Mouse (Mus musculus) thymus, postnatal 25 days (tissue): ENCODE results near the gene Alpk1.
A peak's percentile ranks its signal among the peaks of the same experiment; 100 is the strongest.
"Not testable (repeated sequence)": the region's sequence is repeated elsewhere in the genome, so short reads cannot be mapped to it uniquely, and the experiment has no call there.

Source experiments
- DNase-seq: peaks from one replicate; pipeline ENCODE4 v3.0.0; 2022

Alpk1 gene

DNA sequence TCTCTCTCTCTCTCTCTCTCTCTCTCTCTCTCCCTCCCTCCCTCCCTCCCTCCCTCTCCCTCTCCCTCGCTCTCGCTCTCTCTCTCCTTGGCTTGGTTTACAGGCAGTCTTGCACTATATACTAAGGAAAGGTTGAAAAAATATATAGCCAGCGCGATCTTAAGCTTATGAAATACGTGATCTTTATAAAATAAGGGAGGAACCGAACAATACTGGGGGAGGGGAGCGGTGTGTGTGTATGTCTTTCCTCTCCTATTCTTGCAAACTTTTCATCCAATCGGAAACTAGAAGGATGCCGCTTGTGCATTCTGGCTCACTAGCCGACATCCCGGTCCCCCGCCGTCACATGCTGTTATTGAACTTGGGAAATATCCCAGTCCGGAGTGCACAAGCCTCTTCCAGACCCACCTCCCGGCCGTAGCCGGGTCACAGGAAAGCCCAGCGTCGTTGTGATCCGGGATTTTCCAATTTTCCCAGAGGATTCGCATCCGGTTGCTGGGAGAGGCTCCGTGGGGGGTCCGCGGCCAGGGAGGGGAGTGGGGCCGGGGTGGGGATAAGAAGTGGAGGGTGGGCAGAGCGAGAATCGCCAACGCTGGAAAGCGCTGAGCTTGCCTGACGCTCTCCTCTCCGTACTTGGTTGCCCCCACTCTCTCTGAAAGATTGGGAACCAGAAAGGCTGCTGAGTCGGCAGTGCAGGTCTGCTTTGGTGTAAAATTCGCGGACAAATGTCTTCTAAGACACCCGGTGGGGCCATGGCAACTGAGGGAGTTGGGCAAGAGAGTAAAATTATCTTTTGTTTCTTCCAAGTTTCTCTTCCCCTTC is 10.1 kb upstream of the Alpk1 start:
- peak; percentile 21 for DNase-seq

GRCm38 (mm10) chr3:127789500-127790191 is 9.3 kb upstream of the Alpk1 start, which contains the start of gene Tifa:
Gene Tifa, plus strand, starts transcription at chr3:127789805.
- peak; percentile 36 for DNase-seq

DNA sequence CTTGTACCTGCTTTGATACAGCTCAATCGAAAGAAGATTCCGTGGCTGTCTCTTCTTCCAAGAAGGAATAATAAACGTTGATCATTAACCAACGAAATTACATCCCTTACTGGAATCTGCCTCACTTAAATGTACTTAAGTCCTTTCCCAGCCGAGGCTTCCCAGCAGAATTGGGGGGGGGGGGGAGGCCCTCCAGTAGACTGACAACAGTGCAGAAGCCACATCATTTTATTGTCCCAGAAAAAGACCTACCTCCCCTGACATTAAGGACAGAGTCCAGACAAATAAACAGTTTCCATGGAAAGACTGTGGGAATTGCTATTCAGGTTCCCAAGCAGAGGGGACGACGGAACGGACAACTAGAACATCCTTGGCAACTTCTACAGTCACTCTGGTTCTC is 8.6 kb upstream of the Alpk1 start:
- DNase-seq: no peak

- DNase-seq: no peak
Measured at GRCm38 (mm10) chr3:127788038-127788437, 7.7 kb upstream of the Alpk1 start.

- DNase-seq: no peak
Measured at GRCm38 (mm10) chr3:127787032-127787431, 6.7 kb upstream of the Alpk1 start.

GRCm38 (mm10) chr3:127783680-127784079 is 3.4 kb upstream of the Alpk1 start:
- DNase-seq: not testable (repeated sequence)

GRCm38 (mm10) chr3:127782921-127783320 is 2.6 kb upstream of the Alpk1 start:
- no peak for DNase-seq

- no peak for DNase-seq
Measured at GRCm38 (mm10) chr3:127780921-127781320, 594 bp upstream of the Alpk1 start.

GRCm38 (mm10) chr3:127769146-127769545 is 11.2 kb downstream of the Alpk1 start:
- DNase-seq: no peak

DNA sequence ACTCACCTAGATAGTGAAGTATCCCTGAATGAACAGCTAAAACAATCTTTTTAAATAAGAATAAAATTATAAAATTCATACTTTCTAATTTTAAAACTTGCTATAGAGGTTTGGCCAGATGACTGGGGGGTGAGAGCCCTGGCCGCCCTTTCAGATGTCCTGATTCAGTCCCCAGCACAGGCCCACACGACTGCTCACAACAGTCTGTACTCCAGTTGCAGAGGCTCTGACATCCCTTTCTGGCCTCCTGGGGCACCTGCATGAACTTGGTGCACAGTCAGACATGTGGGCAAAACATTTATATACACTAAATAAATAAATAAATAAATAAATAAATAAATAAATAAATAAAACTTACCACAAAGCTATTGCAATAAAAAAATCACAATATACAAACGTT is 14.4 kb downstream of the Alpk1 start:
- no peak for DNase-seq

GRCm38 (mm10) chr3:127764541-127764940 is 15.8 kb downstream of the Alpk1 start:
- DNase-seq: no peak

DNA sequence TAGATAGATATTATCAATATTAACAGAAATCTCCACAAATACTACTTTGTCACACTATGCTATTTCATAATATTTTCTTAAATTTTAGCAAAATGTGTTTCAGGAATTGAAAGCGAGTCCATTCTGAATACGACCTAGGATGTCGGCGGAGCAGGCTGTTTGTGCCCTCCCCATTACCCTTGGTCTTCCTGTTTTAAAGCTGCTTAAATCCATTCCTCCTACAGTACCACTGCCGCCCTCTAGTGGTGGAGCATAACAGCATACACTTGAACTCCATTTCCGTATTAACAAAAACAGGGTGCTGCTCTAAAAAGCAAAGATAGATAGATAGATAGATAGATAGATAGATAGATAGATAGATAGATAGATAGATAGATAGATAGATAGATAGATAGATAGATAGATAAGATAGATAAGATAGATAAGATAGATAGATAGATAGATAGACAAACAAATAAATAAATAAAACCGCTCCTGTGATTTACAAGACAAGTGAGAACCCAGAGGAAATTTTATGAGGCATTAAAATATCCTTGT is 17.2 kb downstream of the Alpk1 start:
- peak; percentile 84 for DNase-seq

DNA sequence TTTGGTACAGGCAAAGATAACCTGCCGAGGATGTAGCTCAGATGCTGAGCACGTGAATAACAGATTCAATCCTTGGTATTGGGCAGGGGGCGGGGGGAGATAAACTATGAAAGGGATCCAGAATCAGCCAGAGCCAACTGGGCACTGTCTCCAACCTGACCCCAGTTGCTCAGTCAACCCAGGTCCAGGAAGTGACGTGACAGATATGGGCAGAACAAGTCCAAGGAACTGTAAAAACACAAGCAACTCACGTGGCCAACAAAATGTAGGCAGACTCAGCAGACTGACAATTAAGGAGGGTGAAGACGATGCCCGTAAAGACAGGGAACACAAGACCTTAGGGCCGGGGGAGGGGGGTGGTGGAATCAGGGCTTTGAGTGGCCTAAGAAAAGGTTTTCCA is 17.9 kb downstream of the Alpk1 start:
- no peak for DNase-seq

DNA sequence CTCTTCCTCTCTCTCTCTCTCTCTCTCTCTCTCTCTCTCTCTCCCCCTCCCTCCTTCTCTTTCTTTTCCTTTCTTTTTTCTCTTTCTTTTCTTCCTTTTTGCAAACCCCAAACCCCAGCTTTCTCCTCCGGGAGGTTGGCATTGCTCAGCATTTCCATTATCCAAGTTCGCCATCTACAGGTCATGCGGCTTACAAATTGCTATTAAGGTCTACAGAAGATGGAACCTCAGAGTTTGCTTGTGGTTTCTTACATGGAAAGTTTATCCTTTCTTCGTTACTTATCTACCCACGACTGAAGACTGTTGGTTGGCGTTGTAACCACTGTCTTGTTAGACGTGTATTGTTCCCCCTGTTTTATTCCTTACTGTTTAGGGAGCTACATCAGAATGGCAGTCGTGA is 21.1 kb downstream of the Alpk1 start:
- peak; percentile 29 for DNase-seq

DNA sequence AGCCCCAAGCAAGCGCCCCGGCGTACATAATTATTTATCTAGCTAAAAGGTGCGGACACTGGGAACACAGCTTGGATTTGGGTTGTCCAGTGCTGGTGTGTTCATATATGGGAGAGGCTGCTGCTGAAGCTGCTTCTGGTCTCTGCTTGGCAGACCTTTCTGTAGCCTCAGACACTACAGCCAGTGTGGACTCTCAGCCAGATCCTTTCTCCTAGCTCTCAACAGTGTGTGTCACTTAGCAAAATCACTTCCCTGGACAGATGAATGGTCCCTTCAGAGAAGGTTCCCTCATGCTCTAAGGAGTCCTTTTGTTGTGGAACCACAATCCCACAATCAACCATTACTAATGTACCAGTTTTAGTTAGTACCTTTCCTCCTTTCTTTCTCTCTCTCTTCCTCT is 21.5 kb downstream of the Alpk1 start:
- no peak for DNase-seq

- no peak for DNase-seq
Measured at GRCm38 (mm10) chr3:127757886-127758301, 22.4 kb downstream of the Alpk1 start.

GRCm38 (mm10) chr3:127756458-127756857 is 23.9 kb downstream of the Alpk1 start:
- no peak for DNase-seq

DNA sequence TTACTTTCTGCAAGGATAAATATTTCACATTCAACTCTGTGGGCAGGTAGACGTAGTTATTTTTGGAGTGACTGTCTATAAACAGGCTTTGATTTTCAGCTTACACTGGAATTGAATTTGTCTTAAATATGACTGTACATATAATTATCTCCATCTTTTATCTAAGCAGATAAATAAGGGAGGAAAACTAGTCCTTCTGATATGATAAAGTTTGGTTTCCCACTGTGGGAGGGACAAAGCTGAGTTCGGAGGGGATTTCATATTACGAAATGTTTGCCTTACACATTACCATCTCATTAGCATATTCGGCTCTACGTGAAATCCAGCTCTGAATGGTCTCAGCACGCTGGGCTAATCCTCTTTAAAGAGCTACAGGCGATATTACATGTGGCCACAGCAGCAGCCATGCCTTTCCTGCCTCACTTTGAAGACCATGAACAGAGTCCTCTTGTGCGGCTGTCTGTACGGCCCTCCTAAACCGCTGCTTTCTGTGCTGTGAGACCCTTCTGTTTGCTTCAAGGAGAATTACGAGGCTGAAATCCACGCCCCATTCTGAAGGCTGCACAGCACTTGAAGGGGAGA is 30.3 kb downstream of the Alpk1 start:
- DNase-seq: no peak

- no peak for DNase-seq
Measured at GRCm38 (mm10) chr3:127749266-127749665, 31.1 kb downstream of the Alpk1 start.

- no peak for DNase-seq
Measured at GRCm38 (mm10) chr3:127748644-127749043, 31.7 kb downstream of the Alpk1 start.

GRCm38 (mm10) chr3:127745911-127746640 is 34.3 kb downstream of the Alpk1 start:
- no peak for DNase-seq

GRCm38 (mm10) chr3:127745504-127745903 is 34.8 kb downstream of the Alpk1 start:
- DNase-seq: no peak
